Mouse (Mus musculus) spleen, postnatal 4 days (tissue): ENCODE data around the gene Epha4.

ENCODE experiments used
- DNase-seq, 2 experiments: peaks; one replicate each; pipeline ENCODE4 v3.0.0; 2022; ENCODE audit warnings: low spot score in 2 of 2

Gene Epha4

DNA sequence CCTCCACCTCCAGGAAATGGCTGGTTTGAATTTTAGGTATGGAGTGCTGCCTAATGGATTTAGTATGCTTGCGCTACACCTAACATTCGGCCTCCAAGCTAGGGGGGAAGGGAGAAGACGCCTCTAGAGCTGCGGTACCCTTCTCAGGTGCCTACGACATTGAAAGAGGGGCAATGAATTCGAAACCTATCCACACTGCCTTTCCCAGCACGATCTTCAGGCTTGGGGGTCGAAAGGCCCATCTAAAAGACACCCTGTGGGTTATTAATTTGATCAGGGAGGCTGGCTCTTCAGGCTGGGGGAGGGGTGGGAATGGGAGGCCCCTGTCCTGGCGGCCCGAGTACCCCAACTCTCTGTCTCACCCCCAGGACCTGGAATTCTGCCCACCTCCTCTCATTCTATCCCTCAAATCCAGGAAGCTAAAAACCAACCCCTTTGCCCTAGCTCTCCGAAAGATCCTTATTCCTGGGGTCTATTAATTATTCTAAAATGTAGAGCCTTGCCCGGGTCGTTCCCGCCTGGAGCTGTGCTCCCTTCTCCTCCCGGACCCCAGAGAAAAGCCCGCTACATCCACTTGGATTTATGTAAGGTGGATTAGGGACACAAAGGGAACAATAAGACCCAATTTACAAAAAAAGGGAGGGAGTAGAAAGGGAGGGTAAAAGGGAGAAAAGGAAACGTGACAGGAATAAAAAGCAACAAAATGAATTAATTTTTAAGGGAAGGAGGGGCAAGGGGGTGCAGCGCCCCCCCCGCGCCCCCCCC lies 2.3 kb downstream of the Epha4 start:
- no peak for DNase-seq

DNA sequence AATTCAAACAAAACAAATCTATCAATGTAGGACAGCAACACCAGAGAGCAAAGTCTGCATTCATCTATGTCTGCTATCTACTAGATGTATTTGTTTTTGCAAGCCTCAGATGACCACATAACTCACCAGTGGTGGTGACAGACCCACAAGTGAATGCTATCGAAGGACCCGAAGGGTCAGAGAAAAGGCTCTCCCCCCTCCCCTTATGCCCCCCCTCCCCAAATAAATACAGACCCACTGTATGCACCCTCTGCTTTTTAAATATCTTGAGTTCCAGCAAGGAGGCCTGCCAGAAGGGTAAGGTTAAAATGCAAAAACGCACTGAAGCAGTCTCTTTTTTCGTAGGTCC lies 2.9 kb downstream of the Epha4 start:
- DNase-seq, result no peak

DNA sequence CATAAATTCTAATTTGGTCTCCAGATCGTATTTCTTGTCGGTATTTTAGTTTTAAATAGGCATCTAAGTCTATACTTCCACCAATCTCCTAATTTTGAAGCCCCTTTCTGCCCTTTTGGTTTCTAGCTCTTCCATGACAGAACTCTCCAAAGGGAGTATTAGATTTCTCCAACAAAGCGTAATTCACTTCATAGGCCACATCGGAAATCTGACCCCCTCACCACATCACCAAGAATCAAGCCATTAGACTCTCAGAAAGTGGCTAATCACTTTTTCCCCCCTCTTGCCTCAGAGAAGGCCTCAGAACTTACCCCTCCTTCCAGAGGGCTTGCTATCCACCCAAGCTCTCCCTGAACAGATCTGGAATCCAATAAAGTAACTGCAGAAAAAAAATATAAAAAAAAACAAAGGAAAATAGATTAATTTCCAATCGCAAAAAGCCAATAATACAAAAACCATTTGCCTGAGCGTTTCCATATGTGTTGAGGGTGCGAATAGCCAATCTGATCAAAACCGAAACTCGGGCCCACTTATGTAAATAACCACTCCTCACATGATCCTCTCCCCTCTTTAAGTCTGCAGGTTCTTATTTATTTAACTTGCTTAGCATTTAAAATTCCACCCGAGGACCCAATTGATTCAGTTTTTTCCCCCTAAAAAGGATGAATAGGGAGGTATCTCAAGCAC lies 3.4 kb downstream of the Epha4 start:
- no peak for DNase-seq

- no peak for DNase-seq
Observed at GRCm38 (mm10) chr1:77510623-77511022, 4.3 kb downstream of the Epha4 start.

DNA sequence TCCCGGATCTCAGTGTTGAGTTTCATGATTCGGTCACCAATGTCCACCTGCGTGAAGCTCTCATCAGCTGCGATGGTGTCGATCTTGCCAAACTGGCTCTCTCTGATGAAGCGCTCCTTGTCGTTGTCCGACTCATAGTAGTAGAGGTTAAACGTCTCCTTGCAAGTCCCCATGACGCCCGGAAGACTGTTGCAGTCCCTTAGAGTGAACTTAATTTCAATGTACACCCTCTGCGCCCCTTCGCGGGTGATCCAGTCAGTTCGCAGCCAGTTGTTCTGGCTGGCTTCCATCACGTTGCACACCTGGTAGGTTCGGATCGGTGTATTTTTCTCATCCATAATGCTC lies 8.1 kb downstream of the Epha4 start:
- no peak for DNase-seq

DNA sequence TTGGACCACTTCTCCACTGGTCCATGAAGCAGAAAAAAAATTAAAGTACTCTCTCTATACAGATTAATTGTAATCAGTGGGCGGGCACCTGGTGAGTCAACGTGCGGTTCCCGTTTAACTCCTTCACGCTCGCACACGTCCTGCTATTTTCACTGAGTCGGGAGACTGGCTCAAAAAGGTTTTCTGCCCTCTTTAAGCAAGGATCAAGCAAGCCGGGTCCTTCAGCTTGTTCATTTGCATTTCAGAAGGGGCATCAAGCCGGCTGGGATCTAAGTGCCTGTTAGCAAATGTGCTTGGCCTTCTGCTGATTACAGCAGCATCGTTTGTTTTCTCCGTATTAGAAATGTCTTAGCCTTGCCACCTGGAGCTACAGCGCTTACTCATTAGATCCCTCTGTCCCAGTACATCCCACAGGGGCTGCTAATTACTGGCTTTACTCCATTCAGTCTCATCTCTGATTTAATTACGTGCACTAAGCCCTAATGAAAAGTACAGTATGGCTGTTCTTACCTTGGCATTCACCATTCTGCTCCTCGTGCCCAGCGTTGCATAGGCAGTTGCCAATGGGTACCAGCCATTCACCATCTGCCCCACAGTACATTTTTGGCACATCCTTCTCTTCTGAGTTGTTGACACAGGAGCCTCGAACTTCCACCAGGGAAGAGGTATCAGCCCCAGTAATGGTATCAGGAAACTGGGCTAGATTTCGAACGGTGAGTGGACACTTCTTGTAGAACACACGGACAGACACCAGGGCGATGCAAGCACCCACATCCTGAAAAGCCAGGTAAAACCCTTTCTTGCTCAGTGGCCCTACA lies 8.6 kb downstream of the Epha4 start:
- no peak for DNase-seq

DNA sequence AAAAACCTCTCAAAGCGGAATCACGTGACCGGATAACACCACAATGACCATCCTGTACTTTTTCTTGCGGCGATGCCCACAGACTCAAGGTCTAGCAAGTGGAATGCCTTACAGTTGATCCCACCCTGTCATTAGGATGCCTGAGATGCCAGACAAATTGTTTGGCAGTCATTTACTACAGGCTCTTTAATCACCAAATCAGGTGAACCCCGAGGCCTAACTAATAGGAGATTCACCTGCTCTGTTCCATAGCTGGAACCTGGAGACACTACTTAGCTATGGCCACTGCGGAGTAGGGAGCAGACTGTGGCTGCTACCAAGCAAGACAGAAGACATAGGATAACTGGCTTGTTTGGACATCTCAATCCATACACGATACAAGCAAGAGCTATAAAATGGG lies 9.6 kb downstream of the Epha4 start:
- no peak for DNase-seq

DNA sequence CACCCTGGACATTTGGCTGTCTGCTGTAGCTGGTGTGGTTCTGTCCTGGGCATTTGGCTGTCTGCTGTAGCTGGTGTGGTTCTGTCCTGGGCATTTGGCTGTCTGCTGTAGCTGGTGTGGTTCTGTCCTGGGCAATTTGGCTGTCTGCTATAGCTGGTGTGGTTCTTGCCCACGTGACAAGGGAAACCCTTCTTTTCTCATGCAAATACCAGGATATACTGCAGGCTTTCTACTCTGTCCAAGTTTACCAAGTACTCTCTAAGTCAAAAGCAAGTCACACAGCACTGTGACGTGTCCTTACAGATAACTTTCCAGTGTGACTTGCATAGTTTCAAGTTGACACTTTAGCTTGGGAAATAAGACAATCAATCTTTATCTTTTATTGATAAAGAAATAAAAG lies 10.1 kb downstream of the Epha4 start:
- DNase-seq, result no peak

GRCm38 (mm10) chr1:77503711-77504181 lies 11.1 kb downstream of the Epha4 start:
- DNase-seq, result no peak

GRCm38 (mm10) chr1:77502554-77503119 lies 12.3 kb downstream of the Epha4 start:
- DNase-seq, result no peak

GRCm38 (mm10) chr1:77501363-77501933 lies 13.4 kb downstream of the Epha4 start:
- DNase-seq, result no peak

DNA sequence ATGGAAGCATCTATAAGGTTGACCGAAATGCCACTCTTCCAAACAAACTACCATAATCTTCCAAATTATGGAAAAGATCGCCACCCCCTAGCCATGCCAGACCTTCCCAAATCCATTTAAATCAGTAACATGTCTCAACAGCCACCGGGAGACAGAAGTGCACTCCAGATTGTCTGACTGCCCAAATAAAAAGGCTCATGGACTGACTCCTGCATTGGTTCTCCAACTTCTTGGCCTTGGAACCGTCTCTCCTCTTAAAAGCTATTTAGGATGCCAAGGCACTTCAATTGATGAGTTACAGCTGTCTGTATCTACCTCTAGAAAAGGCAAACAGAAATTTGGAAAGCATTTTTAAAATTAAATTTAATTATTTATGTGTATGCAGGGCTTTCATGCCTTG lies 17.4 kb downstream of the Epha4 start:
- DNase-seq, result no peak

- no peak for DNase-seq
Observed at GRCm38 (mm10) chr1:77496468-77497181, 18.3 kb downstream of the Epha4 start.

DNA sequence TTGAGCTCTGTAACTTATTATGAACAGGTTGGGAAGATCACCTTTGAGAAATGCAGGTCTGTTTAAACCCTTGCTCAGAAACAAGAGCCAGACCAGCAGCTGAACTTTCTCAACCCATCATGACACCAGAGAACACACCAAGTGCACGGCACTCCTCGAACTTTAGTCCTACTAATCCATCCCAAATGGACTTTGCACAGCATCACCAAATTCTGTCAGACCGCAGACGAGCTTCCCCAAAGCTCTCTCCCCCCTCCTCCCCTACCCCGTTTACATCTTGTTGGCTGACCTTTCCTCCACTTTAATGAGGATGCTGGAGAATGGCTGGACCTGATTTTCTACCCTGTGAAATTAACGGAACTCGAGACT lies 19.1 kb downstream of the Epha4 start:
- DNase-seq, result no peak

DNA sequence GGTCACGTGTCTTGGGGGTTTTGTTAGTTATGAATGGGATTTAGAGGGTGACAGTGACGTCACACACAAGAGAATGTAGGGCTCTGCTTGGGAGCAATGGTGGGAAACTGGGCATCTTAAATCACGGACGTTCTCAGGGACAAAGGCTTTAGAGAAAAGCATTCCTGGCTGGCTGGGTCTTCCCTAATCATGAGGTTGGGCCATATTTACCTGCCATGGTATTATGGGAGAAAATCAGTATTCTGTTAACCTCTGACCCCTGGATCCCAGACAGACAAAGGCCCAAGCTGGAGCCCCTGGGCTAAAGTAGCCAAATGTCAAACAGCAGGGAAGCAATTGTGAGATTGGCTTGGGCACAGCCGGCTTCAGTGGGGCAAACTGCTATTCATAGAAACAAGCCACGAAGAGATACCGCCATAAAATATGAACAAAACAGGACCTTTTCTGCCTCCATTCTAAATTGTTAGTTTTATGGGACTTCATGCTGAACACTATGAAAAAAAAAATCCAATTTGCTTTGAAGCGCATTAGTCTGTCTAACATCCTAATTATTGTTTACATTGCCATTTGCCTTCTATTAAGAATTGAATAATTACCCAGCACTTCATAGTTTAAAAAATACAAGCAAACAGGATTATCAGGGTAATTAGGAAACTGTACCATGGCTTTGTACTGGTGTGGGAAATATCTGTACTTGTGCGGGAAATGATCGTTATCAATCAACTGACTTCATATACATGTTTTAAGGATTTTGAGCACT lies 19.7 kb downstream of the Epha4 start:
- DNase-seq, result no peak

DNA sequence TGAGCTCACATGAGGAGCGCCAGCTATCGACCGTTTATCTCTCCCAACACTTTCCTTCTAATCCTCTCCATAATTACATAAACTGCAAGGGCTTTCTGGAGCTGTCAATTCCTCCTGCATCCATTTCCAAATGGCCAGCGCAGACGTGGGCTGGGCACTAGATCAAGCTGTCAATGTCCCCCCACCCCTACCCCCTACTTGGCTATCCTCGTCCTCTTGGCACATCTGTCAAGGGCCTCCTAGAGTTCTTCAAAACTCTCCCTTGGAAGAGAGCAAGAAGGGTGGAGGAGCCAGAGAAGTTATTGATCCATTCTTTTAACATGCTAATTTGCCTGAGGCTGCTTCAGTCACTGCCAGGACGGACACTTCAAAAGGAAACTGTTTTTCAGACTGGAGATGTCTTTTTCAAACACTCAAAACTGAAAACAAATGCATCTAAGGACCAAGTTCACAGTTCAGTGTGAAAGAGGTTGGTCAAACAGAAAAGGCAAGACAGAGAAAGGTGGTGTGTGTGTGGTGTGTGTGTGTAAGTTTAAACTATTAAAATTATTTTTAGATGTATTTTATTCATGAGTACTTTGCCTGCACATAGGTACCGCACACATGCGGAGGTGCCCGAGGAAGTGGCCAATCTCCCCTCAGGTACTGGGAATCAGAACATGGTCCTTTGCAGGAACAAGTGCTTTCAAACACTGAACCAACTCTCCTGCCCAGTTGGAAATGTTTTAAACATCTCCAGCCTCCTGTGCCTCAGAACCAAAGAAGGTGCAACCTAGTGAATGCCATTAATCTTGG lies 20.9 kb downstream of the Epha4 start:
- no peak for DNase-seq

DNA sequence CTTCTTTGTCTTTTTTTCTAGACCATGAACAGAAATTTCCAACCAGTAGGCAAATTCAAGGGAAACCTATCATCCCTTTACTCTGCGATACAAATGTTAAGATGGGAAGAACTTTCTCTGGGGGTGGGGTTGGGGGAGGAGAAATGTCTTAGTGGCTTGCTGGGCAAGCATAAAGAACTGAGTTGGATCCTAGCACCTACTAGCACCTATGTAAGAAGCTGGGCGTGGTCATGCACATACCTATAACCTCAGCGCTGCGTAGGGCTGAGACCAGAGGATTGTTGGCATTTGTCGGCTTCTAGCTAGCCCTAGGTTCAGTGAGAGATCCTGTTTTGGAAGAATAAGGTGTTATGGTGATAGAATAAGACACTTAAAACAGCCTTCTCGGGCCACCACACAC lies 24.7 kb downstream of the Epha4 start:
- no peak for DNase-seq

GRCm38 (mm10) chr1:77489387-77489786 lies 25.5 kb downstream of the Epha4 start:
- no peak for DNase-seq

DNA sequence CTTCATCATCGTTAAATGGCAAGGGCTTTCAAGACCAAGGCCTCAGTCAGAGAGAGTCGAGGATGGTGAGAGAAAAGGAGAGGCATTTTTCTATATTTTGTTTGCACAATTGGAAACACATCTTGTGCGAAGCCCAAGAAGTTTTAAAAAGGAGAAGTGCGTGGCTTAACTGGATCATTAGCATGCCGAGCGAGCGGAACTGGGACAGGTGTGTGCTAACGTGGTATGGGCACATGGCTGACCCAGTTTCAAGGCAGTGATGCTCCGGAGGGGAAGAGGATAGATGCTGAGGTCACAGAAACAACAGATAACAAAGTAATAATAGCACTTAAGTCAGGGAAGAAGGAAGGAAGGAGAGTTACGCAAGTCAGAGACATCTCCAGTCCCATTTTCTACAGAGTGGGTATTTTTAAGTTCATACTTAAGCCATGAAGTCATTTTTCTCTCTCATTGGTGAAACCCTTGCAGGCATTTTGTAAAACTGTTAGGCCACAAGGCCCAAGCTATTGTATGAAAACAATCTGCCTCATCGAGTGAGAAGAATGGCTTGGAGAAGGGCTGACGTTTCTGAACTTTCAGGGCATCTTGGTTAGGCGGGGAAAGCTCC lies 26.9 kb downstream of the Epha4 start:
- no peak for DNase-seq
